Mouse (Mus musculus) inflammation-experienced regulatory T-cells, adult 6 months (primary cell): ENCODE measurements around the gene Plcb4. TPM values are rescaled to one million over a fixed set of nuclear protein-coding genes. Genes with fewer than 3 reads are reported as not detected.
"Not testable (repeated sequence)": the region's sequence is repeated elsewhere in the genome, so short reads cannot be mapped to it uniquely, and the experiment has no call there.

Experiments used
- ATAC-seq: one replicate; pipeline ENCODE4 v1.8.0; 2017
- polyA plus RNA-seq, 3 experiments: library from polyadenylated mRNA; unstranded; fragments of 100-300 nt; shearing (Covaris generic); gene quantifications; one replicate each; pipeline ENCODE4 v1.2.1; 2017

The Plcb4 gene
- polyA plus RNA-seq, 3 experiments from 2014 or later: 22.0 to 31.2 (median 26.3) TPM

- no peak for ATAC-seq
Observed at GRCm38 (mm10) chr2:135717232-135718134, 58.7 kb downstream of the Plcb4 start.

GRCm38 (mm10) chr2:135722109-135722508 is 63.3 kb downstream of the Plcb4 start:
- no peak for ATAC-seq

DNA sequence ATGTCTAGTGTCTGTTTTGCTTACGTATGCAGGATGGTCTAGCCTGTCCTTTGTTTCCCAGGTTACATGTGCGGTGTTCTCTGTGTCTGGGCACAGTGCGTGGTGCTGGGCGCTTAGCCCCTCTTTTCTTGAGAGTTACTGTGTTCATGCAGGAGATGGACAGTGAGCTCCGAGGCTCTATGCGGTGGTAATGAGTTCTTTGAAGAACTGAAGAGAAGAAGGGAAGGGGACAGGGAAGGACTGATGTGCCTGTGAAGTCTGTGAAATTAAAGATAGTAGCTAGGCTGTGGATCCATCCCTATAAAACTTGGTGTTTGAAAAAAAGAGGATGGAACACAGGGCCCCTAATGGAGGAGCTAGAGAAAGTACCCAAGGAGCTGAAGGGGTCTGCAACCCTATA is 64.6 kb downstream of the Plcb4 start:
- no peak for ATAC-seq

DNA sequence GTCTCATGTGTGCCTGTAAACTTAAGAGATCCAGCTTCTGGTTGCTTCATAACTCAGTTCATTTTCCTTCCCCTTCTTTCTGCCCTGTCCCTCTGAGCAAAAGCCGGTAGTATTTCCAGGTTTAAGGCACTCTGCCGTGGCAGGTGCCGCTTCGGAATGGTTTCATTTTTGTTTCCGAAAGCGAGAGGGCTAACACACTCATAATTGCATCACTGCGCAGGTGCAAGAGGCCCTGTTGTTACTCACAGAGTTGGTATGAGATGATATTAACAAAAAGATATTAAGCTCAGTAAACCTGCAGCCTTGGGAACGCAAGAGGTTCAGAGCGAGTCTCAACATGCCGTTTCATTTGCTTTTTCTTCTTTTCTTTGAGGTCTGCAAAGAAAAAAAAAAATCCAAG is 65.7 kb downstream of the Plcb4 start:
- no peak for ATAC-seq

DNA sequence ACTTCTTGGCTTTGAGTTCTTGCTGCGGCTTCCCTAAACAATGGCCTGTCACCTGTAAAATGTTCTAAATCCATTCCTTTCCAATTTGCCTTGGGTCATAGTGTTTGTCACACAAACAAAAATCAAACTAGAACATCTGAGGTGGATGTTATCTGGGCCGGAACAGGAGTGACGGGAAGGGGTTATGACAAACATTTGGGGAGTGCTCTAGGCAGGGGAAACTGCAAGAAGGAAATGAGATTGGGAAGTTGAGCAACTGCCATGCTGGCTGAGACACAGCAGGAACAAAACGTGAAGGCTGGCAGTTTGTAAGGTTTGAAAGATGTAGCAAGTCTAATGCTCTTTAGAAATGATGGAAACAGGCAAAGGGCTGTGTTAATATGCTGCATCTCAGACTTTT is 66.6 kb downstream of the Plcb4 start:
- ATAC-seq: no peak

GRCm38 (mm10) chr2:135727088-135727487 is 68.3 kb downstream of the Plcb4 start:
- no peak for ATAC-seq

GRCm38 (mm10) chr2:135727925-135728324 is 69.1 kb downstream of the Plcb4 start:
- no peak for ATAC-seq

- no peak for ATAC-seq
Observed at GRCm38 (mm10) chr2:135731591-135731990, 72.8 kb downstream of the Plcb4 start.

DNA sequence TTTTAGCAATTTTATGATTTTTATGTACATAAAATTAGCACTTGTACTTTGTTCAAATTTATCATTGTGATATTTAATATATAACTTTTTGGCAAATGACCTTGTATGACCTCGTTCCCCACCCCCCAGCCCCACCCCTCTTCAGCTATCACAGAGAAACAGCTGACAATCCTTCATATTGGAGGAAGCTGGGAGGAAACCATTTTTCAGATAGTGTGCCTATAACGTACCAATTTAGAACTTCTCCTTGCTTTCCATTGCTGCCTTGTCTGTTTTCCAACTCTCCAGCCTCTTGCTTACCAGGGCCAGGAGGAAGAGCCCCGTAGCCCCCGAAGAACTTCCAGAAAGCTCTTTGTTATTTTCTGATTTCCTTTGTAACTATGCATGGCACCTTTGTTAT is 73.8 kb downstream of the Plcb4 start:
- ATAC-seq: no peak

GRCm38 (mm10) chr2:135733926-135734510 is 75.2 kb downstream of the Plcb4 start:
- ATAC-seq: no peak

DNA sequence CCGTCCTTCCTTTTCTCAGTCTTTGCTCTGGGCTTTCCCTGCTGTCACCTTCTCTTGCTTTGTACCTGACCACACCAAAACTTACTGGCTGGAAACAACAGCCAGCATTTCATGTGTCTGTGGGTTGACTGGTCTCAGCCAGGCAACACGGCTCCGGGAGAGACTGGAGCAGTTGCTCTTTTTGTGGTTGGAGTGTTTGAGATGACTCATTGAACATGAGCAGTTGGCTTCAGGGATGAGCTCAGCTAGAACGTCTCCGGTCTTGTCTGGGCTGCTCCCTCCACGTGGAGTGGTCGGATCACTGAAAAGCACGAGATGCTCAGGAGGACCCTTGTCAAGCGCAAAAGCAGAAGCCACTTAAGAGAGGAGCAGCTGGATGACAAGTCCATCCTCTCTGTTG is 78.7 kb downstream of the Plcb4 start:
- peak; percentile 17 for ATAC-seq

GRCm38 (mm10) chr2:135738022-135738780 is 79.4 kb downstream of the Plcb4 start:
- not testable (repeated sequence) for ATAC-seq

DNA sequence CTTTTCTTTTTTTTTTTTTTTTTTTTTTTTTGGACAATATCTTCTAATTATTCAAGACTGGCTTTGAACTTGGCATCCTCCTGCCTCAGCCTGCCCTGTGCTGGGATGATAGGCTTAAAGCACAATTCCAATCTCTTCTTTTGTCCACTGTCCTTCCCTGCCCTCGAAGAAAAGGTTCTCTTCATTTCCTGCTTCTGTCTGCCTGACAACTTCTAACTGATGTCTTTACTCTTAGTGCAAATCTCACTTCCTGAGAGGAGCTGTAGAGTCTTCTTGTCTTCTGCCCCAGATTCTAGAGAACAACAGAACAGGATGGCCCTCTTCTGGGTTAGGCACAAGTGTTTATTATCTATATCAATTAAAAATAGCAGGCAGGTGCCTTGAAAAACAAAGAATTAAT is 80.1 kb downstream of the Plcb4 start:
- ATAC-seq: peak; percentile 69

DNA sequence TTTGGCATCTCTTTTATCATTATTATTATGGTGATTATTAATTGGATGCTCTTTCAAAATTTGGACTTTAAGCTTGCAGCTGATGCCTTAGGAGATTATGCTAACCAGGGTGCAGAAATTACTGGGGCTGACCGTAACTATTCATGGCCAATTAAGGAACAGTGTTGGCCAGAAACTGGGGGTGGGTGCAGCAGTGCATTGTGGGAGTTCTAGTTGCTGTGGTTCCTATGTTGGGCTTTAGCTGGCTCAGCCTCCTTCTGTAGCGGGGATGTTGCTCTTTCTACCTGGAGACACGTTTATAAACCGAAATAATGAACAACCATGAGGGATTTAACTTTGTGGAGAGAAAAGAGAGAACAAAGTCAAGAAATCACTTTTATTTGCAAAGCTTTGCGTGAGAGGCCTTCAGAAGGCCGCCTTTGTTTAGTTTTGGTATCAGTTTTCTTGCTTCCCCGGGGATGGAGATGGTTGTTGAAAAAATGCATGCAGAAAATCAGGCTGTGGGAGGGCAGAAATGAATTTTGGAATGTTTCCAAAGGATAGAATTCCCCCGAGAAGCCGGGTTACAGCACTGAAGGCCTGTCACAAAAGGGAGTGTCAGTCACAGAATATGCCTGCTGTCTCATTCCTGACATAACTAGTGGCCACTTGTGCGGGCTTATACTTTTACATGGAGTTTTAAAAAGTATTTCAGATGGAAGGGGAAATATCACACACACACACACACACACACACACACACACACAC is 84.3 kb downstream of the Plcb4 start:
- no peak for ATAC-seq

DNA sequence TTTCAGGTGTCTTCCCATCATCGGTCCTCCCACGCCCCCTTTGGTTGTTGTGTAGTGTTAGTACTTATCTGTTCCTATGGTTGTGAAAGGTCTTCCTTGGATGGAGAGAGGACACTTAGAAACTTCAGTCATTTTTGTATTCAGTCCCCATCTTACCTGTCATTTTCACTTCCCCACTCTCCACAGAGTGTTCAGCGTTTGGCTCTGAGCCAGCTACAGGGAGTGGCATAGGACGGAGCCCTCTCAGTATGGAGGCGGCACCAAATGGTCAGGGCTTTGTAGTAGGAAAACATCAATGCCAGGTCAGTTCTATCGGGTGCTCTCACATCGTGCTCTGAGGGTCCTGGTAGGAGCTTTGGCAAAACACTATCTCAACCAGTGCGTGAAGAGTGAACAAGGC is 85.9 kb downstream of the Plcb4 start:
- no peak for ATAC-seq

DNA sequence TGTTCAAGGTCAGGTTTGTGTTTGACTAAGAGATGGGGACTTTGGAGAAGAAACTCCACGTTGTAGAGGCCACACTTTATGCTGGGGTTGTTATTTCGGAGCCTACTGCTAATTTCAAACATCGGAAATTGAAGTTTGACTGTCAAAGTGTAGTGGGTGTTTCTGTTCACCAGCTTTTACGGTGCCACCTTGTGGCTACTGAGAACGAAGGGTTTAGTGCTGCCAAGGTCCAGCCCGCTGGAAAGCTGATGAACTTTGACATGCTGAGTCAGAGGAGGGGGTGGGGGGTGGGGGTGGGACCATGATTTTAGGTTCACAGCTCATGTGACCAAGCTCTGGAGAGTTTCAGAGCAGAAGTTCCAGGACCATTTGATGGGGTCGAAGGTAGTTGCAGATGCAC is 86.3 kb downstream of the Plcb4 start:
- ATAC-seq: no peak

- ATAC-seq: no peak
Observed at GRCm38 (mm10) chr2:135748441-135748840, 89.6 kb downstream of the Plcb4 start.

- no peak for ATAC-seq
Observed at GRCm38 (mm10) chr2:135749606-135750005, 90.8 kb downstream of the Plcb4 start.

DNA sequence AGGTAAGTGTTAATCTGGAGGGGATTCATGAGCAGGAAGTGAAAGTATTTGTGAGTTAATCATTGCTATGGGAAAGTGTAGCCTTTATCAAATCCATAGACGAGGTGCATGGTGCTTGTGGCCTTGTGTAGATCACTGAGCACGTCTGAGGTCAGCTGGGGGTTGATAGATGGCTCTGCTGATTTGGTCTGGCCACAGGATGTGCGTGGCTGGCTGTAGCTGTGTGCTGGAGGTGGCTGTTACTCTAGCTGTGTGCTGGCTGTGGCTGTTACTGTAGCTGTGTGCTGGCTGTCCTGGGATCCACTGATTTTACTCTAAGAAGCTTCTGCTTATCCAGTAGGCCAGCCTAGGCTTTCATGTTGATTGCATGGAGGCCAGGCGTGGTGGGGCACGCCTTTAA is 91.9 kb downstream of the Plcb4 start:
- ATAC-seq: peak; percentile 35

DNA sequence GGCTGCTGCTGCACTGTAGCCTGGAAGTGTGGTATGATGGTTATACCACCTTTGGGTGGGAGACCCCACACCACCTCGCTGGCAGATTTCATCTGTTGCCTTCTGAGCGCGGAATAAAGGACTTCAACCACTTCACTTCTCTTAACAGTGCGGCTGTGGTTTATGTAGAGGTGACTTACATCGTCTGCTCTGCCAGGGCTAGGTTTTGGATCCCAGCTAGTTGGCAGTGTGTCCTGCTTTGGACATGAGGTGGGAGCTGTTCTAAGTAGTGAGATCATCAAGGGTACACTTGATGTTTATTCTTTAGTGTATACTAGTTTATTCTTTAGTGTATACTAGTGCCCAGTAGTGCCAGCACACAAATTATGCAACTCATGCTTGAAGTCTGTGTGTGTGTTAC is 97.0 kb downstream of the Plcb4 start:
- ATAC-seq: no peak

DNA sequence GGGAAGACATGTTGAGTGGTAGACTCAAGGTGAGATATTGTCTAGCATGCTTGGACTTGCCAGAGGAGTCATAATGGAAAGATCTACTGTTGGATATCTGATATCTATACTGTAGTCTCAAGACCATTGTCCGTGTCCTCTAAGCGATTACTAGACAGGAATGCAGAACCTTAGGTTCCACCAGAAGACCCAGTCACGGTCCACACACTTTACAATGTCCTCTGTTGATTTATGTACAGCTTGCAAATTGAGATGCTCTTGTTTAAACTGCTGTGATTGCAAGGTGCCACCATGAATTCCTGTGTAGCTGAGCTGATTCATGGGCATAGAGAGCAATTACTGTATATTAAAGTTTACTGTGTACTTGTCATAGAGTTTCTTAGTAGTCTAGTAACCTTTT is 98.7 kb downstream of the Plcb4 start:
- ATAC-seq: no peak

GRCm38 (mm10) chr2:135759499-135760095 is 100.8 kb downstream of the Plcb4 start:
- no peak for ATAC-seq
